Mouse (Mus musculus) forebrain, postnatal 0 days (tissue): ENCODE data around the gene Ssr2. TPM values are rescaled to one million over a fixed set of nuclear protein-coding genes. Genes with fewer than 3 reads are reported as not detected.
A peak's percentile ranks its signal among the peaks of the same experiment; 100 is the strongest.

Source experiments
- ATAC-seq: fragments of 200-750 bp; cut with Nextera tagmentation; 2 replicates; pipeline ENCODE4 v1.8.0; 2017; ENCODE audit warnings: mild to moderate bottlenecking, moderate library complexity
- DNase-seq: peaks from one replicate; pipeline ENCODE4 v3.0.0-alpha.2; 2015
- H3K27ac ChIP-seq: fragments of 300-500 bp; sonication (generic); 2 replicates; pipeline ENCODE4 v1.5.1; 2014; ENCODE audit warnings: low read depth, mild to moderate bottlenecking, antibody characterized with exemption, low read length, moderate library complexity, mixed read lengths
- H3K27me3 ChIP-seq: fragments of 300-500 bp; sonication (generic); 2 replicates; pipeline ENCODE4 v1.6.1; 2014; ENCODE audit warnings: mild to moderate bottlenecking, low read length, mixed read lengths; ENCODE audit not compliant: insufficient read depth
- H3K36me3 ChIP-seq: fragments of 300-500 bp; sonication (generic); 2 replicates; pipeline ENCODE4 v1.6.1; 2014; ENCODE audit warnings: mild to moderate bottlenecking, moderate library complexity; ENCODE audit not compliant: insufficient read depth
- H3K4me1 ChIP-seq: fragments of 300-500 bp; sonication (generic); 2 replicates; pipeline ENCODE4 v1.6.1; 2014; ENCODE audit warnings: antibody characterized with exemption; ENCODE audit not compliant: insufficient read depth
- H3K4me2 ChIP-seq: fragments of 300-500 bp; sonication (generic); 2 replicates; pipeline ENCODE4 v1.6.1; 2014; ENCODE audit warnings: low read depth, mild to moderate bottlenecking, moderate library complexity
- H3K4me3 ChIP-seq: fragments of 300-500 bp; sonication (generic); 2 replicates; pipeline ENCODE4 v1.5.1; 2014; ENCODE audit warnings: low read depth, low read length, mixed read lengths
- H3K9ac ChIP-seq: fragments of 300-500 bp; sonication (generic); 2 replicates; pipeline ENCODE4 v1.6.1; 2014; ENCODE audit warnings: mild to moderate bottlenecking
- H3K9me3 ChIP-seq: fragments of 300-500 bp; sonication (generic); 2 replicates; pipeline ENCODE4 v1.6.1; 2016; ENCODE audit warnings: low read length
- CTCF ChIP-seq: sonication (generic); IDR thresholded peaks from 2 replicates; pipeline ENCODE4 v1.5.1; 2016; ENCODE audit warnings: antibody characterized with exemption, control low read depth, low read depth
- WGBS: fragments of 180-500 bp; shearing (Covaris S2); extraction: QIAGEN DNeasy Blood & Tissue Kit; methylation state at CpG from one replicate; pipeline ENCODE4 v1.1.7; 2014; 5-methylcytosine and 5-hydroxymethylcytosine counted together
- polyA plus RNA-seq: library from polyadenylated mRNA; unstranded; fragments of >200 nt; fragmentation: Nextera tagmentation; extraction: Ambion mirVana; gene quantifications from 2 replicates; pipeline ENCODE4 v1.2.1, GENCODE M21; 2015
- total RNA-seq: library from RNA; depleted of rRNA; stranded (reverse); fragments of >200 nt; gene quantifications from 2 replicates; pipeline ENCODE4 v1.2.3, GENCODE M21; 2014

The Ssr2 gene
- total and polyA plus RNA-seq, 2 experiments from 2014 or later = 204 to 254 TPM

GRCm38 (mm10) chr3:88536103-88536930 is 39.4 kb upstream of the Ssr2 start:
- Histone ChIP-seq H3K27me3 (no peaks in the 10 kb centered on the region), H3K4me3 (peak overlapping the region; percentile 60), H3K9me3 (no peaks in the 10 kb centered on the region), H3K4me2 (peak overlapping the region; percentile 78), H3K27ac (peak overlapping the region; percentile 66), H3K36me3 (peaks cover 47% of the 10 kb centered on the region), H3K4me1 (peaks cover 23% of the 10 kb centered on the region), H3K9ac (peak overlapping the region; percentile 56)
- no peak for TF ChIP-seq CTCF
- DNase-seq (peak; percentile 61), ATAC-seq (no peak)
- 4% methylated on average over 64 of the region's 64 CpGs for WGBS

GRCm38 (mm10) chr3:88537146-88537545 is 38.5 kb upstream of the Ssr2 start:
- peak overlapping the region; percentile 66 for H3K27ac ChIP-seq

DNA sequence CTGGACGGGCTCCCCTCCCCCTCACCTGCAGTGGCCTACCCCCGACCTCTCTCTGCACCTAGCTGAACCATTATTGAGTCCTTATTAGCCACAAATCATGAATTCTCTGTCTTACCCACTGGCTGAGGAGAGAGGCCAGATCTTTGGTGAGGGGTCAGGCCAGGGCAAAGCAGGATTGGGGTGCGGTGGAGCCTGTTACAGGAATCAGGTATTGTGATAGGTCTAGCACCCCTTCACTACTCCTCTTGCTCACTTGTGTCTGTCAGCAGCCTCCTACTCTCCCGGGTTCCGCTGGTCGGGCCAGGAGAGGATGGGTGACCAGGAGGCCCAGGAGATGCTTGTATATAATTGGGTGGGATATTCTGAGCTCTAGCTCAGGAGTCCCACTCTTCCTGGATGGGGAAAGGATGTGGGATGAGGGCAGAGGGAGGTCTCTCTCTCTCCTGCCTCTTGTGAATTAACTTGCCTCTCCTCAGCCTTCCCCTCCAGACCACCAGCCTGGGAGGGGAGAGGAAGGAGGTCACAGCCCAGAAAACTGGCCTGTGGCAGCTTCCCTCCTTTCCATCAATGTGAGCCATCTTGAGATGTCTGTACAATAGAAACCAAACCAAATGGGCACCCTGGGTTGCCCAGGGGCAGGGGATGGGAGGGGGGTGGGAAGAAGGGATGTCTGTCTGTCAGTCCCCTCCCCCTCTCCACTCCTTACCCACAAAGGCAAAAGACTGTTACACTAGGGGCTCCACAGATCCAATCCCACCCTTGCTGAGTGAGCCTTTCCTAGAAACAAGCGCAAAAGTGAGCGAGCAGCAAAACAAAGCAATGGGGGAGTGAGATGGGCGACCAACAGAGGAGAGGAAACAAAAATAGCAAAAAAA is 37.2 kb upstream of the Ssr2 start:
- H3K9ac ChIP-seq = no peak overlapping the region
- no peaks in the 10 kb centered on the region for H3K9me3 ChIP-seq
- peaks cover 47% of the 10 kb centered on the region for H3K36me3 ChIP-seq
- peaks cover 23% of the 10 kb centered on the region for H3K4me1 ChIP-seq
- DNase-seq (no peak), ATAC-seq (no peak)
- peak overlapping the region; percentile 41; the same call in 1 of the 2 replicates for H3K27ac ChIP-seq
- H3K4me3 ChIP-seq = no peak overlapping the region
- peak overlapping the region; percentile 5; the same call in 1 of the 2 replicates for H3K4me2 ChIP-seq
- TF ChIP-seq CTCF = no peak
- WGBS = 16% methylated on average over 9 of the region's 9 CpGs
- no peaks in the 10 kb centered on the region for H3K27me3 ChIP-seq

More at GRCm38 (mm10) chr3:88537146-88537545, 38.5 kb upstream of the Ssr2 start:
- peak overlapping the region; percentile 56; the same call in 1 of the 2 replicates for H3K9ac ChIP-seq
- DNase-seq (no peak), ATAC-seq (no peak)
- no peak overlapping the region for H3K4me3 ChIP-seq
- no peaks in the 10 kb centered on the region for H3K9me3 ChIP-seq
- peaks cover 47% of the 10 kb centered on the region for H3K36me3 ChIP-seq
- H3K4me2 ChIP-seq = peak overlapping the region; percentile 78
- no peaks in the 10 kb centered on the region for H3K27me3 ChIP-seq
- no peak for TF ChIP-seq CTCF
- H3K4me1 ChIP-seq = peaks cover 23% of the 10 kb centered on the region
- WGBS = 51% methylated on average over 6 of the region's 6 CpGs

- Histone ChIP-seq H3K36me3 (peaks cover 47% of the 10 kb centered on the region), H3K9ac (no peak overlapping the region), H3K4me2 (no peak overlapping the region), H3K27ac (peak overlapping the region; percentile 62), H3K4me3 (no peak overlapping the region), H3K27me3 (no peaks in the 10 kb centered on the region), H3K4me1 (peaks cover 23% of the 10 kb centered on the region), H3K9me3 (no peaks in the 10 kb centered on the region)
- ATAC-seq (no peak), DNase-seq (no peak)
- no peak for TF ChIP-seq CTCF
- 4% methylated on average over 3 of the region's 3 CpGs for WGBS
Observed at GRCm38 (mm10) chr3:88539397-88539796, 36.3 kb upstream of the Ssr2 start.

DNA sequence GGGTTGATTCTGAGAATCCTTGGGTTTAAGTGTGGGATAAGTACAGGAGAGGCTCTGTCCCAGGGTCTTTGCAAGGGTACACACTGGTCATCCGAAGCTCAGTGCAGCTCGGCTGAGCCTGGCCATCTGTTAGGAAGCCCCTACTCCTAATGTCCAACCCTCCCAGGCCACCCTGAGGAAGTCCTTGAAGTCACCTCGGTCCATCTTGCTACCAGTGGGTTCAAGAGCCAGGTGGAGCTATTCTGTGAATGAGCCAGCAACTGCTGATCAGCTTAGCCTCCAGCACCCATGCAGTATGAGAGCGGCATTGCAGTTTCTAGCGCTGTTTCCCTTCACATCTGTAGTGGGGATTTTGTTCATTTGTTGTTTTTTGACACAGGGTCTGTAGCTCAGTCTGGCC is 35.6 kb upstream of the Ssr2 start:
- no peaks in the 10 kb centered on the region for H3K27me3 ChIP-seq
- H3K4me2 ChIP-seq = no peak overlapping the region
- no peak for DNase-seq
- TF ChIP-seq CTCF = peak; percentile 37
- peaks cover 47% of the 10 kb centered on the region for H3K36me3 ChIP-seq
- WGBS = 48% methylated on average over 5 of the region's 5 CpGs
- no peak overlapping the region for H3K9ac ChIP-seq
- no peak overlapping the region for H3K4me3 ChIP-seq
- no peaks in the 10 kb centered on the region for H3K9me3 ChIP-seq
- H3K27ac ChIP-seq = peak overlapping the region; percentile 66
- H3K4me1 ChIP-seq = peaks cover 20% of the 10 kb centered on the region
- ATAC-seq = no peak

- H3K4me1 ChIP-seq = peaks cover 5% of the 10 kb centered on the region
Observed at GRCm38 (mm10) chr3:88541622-88542401, 33.9 kb upstream of the Ssr2 start.

More at GRCm38 (mm10) chr3:88541622-88542401, 33.9 kb upstream of the Ssr2 start:
- H3K36me3 ChIP-seq = peaks cover 36% of the 10 kb centered on the region
- H3K9ac ChIP-seq = no peak overlapping the region
- ATAC-seq = peak; percentile 13; the same call in 1 of the 2 replicates
- H3K4me3 ChIP-seq = no peak overlapping the region
- H3K27me3 ChIP-seq = no peaks in the 10 kb centered on the region
- WGBS = 35% methylated on average over 6 of the region's 7 CpGs
- no peak for TF ChIP-seq CTCF
- DNase-seq = no peak
- no peak overlapping the region for H3K4me2 ChIP-seq
- peak overlapping the region; percentile 36 for H3K27ac ChIP-seq
- H3K9me3 ChIP-seq = no peaks in the 10 kb centered on the region
